Mouse (Mus musculus) regulatory T cell (primary cell): Measurements from ENCODE around the gene Gm21985.
"Not testable (repeated sequence)": the region's sequence is repeated elsewhere in the genome, so short reads cannot be mapped to it uniquely, and the experiment has no call there.

Source experiments
- in situ Hi-C: fragments of 300-600 bp; cut with MboI, MseI; formaldehyde crosslinking; loops from one replicate; pipeline ENCODE4 v1.15.1; 2025; ENCODE audit warnings: high pct_unique_total_duplicates

Gene Gm21985

GRCm38 (mm10) chr2:112390843-112391242, 124.7 kb downstream of the Gm21985 start:
- in situ Hi-C loops, result no loop called here

- in situ Hi-C loops, result no loop called here
These were observed 125.4 kb downstream of the Gm21985 start for GRCm38 (mm10) chr2:112391346-112392000.

GRCm38 (mm10) chr2:112392689-112393088, 126.6 kb downstream of the Gm21985 start:
- in situ Hi-C loops, result no loop called here

- in situ Hi-C loops, result no loop called here
These were observed 127.8 kb downstream of the Gm21985 start for GRCm38 (mm10) chr2:112393958-112394357.

- in situ Hi-C loops, result no loop called here
These were observed 130.5 kb downstream of the Gm21985 start for GRCm38 (mm10) chr2:112396649-112397048.

- in situ Hi-C loops, result no loop called here
These were observed 140.9 kb downstream of the Gm21985 start for GRCm38 (mm10) chr2:112407030-112407429.

- in situ Hi-C loops, result no loop called here
These were observed 159.2 kb downstream of the Gm21985 start for GRCm38 (mm10) chr2:112425308-112425707.

GRCm38 (mm10) chr2:112428534-112428933, 162.4 kb downstream of the Gm21985 start:
- in situ Hi-C loops, result not testable (repeated sequence)

GRCm38 (mm10) chr2:112429665-112430064, 163.6 kb downstream of the Gm21985 start:
- in situ Hi-C loops, result no loop called here

GRCm38 (mm10) chr2:112430403-112430802, 164.3 kb downstream of the Gm21985 start:
- in situ Hi-C loops, result no loop called here

- in situ Hi-C loops, result no loop called here
These were observed 166.4 kb downstream of the Gm21985 start for GRCm38 (mm10) chr2:112432523-112432922.

GRCm38 (mm10) chr2:112433359-112433758, 167.2 kb downstream of the Gm21985 start:
- in situ Hi-C loops, result no loop called here

GRCm38 (mm10) chr2:112436292-112436691, 170.2 kb downstream of the Gm21985 start:
- in situ Hi-C loops, result no loop called here

- in situ Hi-C loops, result no loop called here
These were observed 171.5 kb downstream of the Gm21985 start for GRCm38 (mm10) chr2:112437589-112437988.

- in situ Hi-C loops, result no loop called here
These were observed 177.4 kb downstream of the Gm21985 start for GRCm38 (mm10) chr2:112443491-112443890.

GRCm38 (mm10) chr2:112445511-112445910, 179.4 kb downstream of the Gm21985 start:
- in situ Hi-C loops, result no loop called here

GRCm38 (mm10) chr2:112448046-112448445, 181.9 kb downstream of the Gm21985 start:
- in situ Hi-C loops, result not testable (repeated sequence)

GRCm38 (mm10) chr2:112448510-112449059, 182.5 kb downstream of the Gm21985 start:
- in situ Hi-C loops, result no loop called here

- in situ Hi-C loops, result loop anchor here (5.0 kb wide), 1 partner anchor 77 kb away; no protein-coding TSS in a partner anchor
These were observed 183.6 kb downstream of the Gm21985 start for GRCm38 (mm10) chr2:112449597-112450296.

GRCm38 (mm10) chr2:112452513-112452912, 186.4 kb downstream of the Gm21985 start:
- in situ Hi-C loops, result loop anchor here (5.0 kb wide), 1 partner anchor 80 kb away; no protein-coding TSS in a partner anchor

- in situ Hi-C loops, result loop anchor here (5.0 kb wide), 1 partner anchor 82 kb away; no protein-coding TSS in a partner anchor
These were observed 188.2 kb downstream of the Gm21985 start for GRCm38 (mm10) chr2:112454125-112454861.
